Mouse (Mus musculus) thymus, postnatal 36 days (tissue): ENCODE data around the gene Map7.

Experiments
- DNase-seq, 2 experiments: peaks; one replicate each; pipeline ENCODE4 v3.0.0; 2022; ENCODE audit warnings: mixed read lengths in 2 of 2

Gene Map7

DNA sequence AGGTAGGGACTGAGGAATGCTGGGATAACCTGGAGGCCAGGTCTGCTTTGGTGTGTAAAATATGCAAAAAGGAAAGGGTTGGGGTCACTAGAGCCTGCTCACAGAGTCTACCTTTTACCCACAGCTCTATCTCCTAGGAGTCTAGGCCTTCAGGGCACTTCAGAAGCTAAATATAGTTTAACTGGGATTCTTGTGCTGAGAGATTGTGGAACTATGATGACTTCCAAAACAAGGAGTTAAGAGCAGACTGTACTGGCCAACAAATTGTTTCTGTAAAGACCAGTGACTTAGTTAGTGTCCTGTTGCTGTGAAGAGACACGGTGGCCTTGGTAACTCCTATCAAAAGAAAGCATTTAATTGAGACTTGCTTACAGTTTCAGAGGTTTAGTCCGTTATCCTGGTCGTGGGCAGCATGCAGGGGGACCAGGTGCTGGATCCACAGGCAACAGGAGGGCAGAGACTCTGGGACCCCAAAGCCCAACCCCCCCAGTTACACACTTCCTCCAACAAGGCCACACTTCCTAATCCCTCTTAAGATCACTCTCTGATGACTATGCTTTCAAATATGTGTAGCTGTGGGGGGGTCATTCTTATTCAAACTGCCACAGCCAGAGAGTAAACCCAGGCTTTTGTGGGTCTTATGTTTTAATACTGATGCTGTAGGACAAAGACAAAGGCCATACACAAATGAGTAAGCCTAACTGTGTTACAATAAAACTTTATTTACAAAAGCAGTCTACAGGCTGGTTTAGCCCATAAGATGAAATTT lies 150.1 kb downstream of the Map7 start:
- no peak for DNase-seq

DNA sequence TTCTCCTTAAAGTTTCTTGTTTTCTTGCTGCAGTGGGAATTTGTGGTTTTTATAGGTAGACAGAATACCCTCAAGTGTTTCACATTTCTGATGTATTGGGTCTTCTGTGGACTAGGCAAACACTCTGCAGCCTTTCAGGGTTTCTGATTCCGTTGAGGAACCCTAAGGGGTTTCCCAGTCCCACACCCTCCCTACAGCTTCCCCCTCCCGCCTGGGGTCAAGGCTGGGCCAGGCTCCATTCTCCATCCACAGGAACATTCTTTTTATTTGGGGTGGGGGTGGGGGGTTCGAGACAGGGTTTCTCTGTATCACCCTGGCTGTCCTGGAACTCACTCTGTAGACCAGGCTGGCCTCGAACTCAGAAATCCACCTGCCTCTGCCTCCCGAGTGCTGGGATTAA lies 150.8 kb downstream of the Map7 start:
- no peak for DNase-seq

DNA sequence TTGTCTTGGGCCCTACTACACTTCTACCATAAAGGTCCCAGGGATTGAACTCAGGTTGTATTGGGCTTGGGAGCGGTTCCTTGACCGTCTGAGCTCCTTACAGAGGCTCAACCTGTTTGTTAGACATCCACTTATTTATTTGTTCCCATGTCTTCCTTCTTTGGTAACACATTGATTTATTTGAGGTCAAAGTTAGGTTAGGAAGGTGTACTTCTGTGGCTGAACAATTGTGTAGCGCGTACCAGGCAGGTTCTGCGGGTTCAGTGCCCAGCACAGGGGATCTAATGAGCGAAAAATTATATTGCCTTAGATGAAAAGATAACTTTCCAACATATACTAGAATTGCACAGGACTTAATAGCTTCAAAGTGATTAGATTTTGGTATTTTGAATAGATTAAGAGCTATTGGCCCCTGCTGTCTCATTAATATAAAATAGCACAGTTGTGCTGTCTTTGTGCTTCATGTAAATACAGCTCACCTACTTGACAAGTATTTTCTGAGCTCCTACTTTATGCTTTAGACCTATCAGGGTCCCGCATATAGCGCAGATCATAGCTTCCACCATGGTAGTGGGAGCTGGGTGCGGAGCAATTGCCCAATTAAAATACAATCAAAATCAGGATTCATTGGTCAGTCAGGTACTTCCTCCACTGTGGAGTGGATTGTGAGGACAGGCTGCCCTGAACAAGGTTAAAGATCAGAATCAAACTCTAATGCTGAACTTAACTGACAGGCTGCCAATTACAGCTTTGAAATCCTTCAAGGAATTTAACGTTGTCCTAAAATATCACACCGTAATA lies 162.9 kb downstream of the Map7 start:
- DNase-seq = no peak

DNA sequence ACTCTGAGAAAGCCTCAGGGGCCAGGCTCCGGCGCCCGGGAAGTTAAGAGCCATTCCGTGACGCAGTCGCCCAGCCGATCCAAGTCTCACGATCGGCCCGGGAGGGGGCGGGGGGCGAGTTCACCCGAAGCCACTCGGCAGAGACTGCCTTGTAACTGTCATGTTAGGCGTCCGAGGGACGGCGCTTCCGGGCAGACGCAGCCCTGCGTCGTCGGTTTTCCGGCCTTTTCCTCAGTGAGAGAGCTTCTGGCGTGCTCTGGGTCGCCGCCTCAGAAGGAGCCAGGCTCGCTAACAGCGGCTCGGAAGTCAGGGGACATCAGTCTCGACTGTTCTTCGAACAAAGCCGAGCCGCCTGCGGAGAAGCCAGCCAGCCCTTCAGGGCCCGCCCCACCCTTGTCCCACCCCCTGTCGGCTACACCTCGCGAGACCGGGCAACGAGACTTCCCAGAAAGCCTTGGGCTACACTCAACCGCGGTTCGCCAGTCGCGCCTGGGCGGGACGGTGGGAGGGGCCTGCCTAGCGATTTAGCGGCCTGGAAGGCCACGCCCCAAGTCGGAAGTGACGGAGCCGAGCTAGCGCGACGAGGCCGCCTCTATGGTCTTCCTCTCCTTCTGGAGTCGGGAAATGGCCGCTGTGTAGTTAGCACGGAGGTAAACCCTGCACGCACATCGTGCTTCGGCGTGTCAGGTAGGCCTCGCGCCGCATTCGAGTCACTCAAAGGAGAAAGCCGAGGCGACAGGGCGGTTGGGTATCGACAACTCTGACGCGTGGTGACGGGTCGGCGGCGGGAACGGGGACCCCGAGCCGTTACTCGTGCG lies 163.9 kb downstream of the Map7 start, which contains the start of gene Bclaf1:
Bclaf1 (plus strand) TSS at position 552 of the 818 bp plus-strand sequence.
- peak; percentile 100 for DNase-seq

DNA sequence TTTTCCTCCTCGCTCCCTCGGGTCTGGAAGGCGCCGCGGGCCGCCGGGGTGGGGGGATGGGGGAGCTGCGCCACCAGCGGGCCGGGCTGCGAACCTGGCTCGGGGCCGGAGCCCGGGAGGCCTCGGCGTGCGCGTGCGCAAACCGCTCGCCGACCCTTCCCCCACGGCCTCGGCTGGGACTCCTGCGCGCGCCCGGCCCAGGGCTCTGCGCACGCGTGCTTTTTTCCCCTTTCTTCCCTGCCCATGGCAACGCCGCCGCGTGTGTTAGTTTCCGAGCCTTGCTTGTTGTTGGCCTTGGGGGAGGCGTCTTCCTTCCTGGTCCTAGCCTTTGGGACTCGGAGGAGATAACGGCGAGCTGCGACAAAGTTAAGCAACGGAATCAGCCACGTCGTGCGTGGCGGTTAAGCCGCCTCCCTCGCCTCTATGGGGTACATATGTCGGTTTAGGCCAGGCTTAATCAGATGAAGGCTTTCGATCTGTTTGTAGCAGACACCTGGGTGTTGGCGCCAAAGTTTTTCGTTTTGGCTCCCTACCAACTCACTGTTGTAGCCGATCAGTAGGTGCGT lies 164.5 kb downstream of the Map7 start:
- peak; percentile 90 to 93 for DNase-seq

DNA sequence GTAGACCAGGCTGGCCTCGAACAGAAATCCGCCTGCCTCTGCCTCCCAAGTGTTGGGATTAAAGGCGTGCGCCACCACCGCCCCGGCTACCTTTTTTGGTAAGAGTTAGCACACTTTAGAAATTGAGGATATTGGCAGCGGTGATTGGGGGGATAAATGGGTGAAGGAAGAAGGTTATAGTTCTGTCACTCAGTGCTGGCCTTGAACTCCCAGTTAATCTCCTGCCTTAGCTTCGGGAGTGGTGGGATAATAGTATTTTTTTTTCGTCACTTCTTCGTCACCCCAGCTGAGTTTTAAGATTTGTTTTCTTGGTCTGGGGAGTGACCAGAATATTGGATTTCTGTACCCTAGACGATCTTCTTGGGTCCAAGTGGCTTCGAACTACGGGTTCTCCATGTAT lies 165.2 kb downstream of the Map7 start:
- DNase-seq = peak in 1 of 2 experiments; percentile 27

DNA sequence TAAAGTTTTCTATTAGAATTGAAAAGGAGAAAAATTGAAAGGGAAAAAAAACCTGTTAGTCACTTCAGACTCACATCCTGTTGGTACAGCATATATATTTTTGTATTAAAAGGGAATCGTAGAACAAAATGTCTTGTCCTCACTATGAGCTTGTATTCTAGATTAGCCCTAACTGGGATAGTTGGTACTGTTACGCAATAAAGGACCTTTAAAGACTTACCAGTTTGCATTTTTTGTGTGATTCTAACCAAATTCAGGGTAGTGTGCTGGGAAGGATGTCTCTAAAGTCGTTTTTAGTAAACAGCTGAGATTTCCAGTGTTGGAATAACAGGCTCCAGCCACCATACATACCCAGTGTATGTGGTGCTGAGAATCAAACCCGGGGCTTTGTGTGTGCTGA lies 165.7 kb downstream of the Map7 start:
- no peak for DNase-seq

DNA sequence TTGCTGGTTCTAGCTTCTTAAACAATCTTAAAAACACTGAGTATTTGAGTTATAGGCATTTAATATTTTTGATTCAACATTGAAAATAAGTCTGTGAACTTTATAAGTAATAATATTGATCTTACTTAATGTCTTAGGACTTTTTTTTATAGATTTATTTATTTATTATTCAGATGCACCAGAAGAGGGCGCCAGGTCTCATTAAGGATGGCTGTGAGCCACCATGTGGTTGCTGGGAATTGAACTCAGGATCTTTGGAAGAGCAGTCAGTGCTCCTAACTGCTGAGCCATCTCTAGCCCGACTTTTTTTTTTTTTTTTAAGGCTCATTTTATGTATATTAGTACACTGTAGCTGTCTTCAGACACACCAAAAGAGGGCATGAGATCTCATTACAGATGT lies 166.5 kb downstream of the Map7 start:
- no peak for DNase-seq

DNA sequence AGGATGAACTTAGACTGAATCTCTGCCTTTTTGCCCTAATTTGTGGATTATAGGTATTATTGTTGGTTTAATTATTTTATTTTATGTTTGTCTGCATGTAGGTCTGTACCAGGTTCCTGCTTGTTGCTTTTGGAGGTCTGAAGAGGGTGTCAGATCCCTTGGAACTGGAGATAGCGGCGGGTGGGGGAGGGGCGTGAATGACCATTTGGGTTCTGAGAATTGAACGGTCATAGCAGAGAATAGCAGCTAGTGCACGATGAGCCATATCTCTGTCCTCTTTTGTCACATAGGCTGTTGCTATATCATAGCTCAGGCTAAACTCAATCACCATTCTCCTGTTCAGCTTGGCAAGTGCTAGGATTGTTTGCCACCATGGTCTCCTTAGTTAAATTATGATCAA lies 169.2 kb downstream of the Map7 start:
- DNase-seq = no peak

DNA sequence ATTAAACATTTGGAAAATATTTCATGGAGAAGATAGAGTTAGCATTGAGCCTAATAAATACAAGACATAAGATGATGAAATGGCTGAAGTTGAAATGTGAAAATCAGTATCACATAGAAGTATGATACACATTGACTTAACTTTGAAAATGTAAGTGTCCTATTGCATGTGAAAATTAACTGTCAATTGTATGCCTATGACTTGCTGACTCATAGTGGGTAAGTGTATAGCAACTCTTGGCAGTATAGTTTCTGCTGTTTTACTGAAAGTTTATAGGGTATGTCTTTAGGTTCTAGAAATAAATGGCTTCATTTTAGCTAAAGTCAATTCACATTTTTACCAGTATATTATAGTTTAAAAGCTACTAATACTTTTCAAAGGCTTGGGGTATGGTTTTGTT lies 178.0 kb downstream of the Map7 start:
- DNase-seq = no peak
